In the genomic region with DNA sequence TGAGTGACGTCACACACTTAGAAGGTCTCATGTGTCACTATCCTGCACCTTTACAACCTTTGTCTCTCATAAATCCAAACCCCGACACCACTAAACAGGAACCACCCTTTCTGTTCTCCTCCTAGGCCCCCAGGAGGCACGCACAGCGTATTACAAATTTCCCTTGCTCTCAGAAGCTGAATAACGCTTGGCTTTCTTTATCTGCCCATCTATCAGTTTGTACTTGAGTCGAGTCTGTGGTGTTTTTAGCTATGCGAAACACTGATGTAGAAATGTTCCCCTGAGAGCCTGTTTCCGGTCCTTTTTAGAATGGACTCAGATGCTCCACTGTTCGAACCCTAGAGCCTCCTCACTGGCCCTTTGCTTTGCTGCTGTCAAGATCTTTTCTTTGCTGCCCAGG, we compare ENCODE assay signal across 29 mouse cellular contexts.
A peak's percentile ranks its signal among the peaks of the same experiment; 100 is the strongest.
DNase-seq lines count a peak whose midpoint lies in the region; ATAC-seq and TF ChIP-seq lines count a peak whose summit lies in the region.
"Had no signal": no experiment of that assay in that cellular context is flagged by ENCODE, and none has a peak within 500 bp of the region (broad histone marks: within the 10 kb centered on the region; RNA-seq: fewer than 3 reads in every experiment).

No protein-coding gene starts in this region.

- no peak for TF ChIP-seq POLR2A in spleen, adult 2 months (IDR thresholded peaks at IDR 0.05; ENCODE audit: low read depth, low read length)

- DNase-seq in spleen, adult 2 months (ENCODE audit: low read depth in 1 of 2, low spot score in 2 of 2), result no peak
- no peak for DNase-seq in spleen, adult 18-20 months
- DNase-seq in retina, postnatal 1 day, result no peak
- DNase-seq in gastrocnemius, adult 8-10 months (ENCODE audit: low spot score in 2 of 2), result no peak
- no peak for DNase-seq in embryo, embryonic 11 days
- DNase-seq: adrenal gland, adult 2 months; adrenal gland, postnatal 14 days; cerebellum, adult 11 months; cerebellum, adult 2 months; cerebellum, adult 9-11 months; cerebellum, postnatal 25 days; gastrocnemius, postnatal 14 days; heart, adult 2 months; heart, postnatal 14 days; heart, postnatal 4 days had no signal

- H3K27ac ChIP-seq in spleen, adult 2 months (ENCODE audit: insufficient read depth, low read length), result peak overlapping the region; percentile 42
- H3K27ac ChIP-seq: embryonic facial prominence, embryonic 10.5 days; embryonic facial prominence, embryonic 13.5 days; forebrain, embryonic 12.5 days; forebrain, embryonic 15.5 days; heart, adult 2 months; heart, embryonic 10.5 days; heart, embryonic 13.5 days; hindbrain, embryonic 14.5 days; hindbrain, postnatal 0 days; intestine, embryonic 15.5 days had no signal

- 74% methylated on average over 9 of the region's 9 CpGs for WGBS in spleen, adult 2 months

- no peaks in the 10 kb centered on the region for H3K36me3 ChIP-seq in spleen, adult 2 months (ENCODE audit: control insufficient read depth, insufficient read depth, low read length)
- H3K36me3 ChIP-seq: embryonic facial prominence, embryonic 10.5 days; embryonic facial prominence, embryonic 13.5 days; forebrain, embryonic 12.5 days; forebrain, embryonic 15.5 days; G1E; heart, embryonic 10.5 days; heart, embryonic 13.5 days; intestine, embryonic 15.5 days had no signal

- no peaks in the 10 kb centered on the region for H3K27me3 ChIP-seq in spleen, adult 2 months (ENCODE audit: control insufficient read depth, insufficient read depth, low read length)
- H3K27me3 ChIP-seq: forebrain, embryonic 12.5 days; forebrain, embryonic 15.5 days; intestine, embryonic 15.5 days; Patski had no signal

- H3K4me3 ChIP-seq in spleen, adult 2 months (ENCODE audit: extremely low read depth, insufficient read depth, insufficient read length), result no peak overlapping the region
- H3K4me3 ChIP-seq: embryonic facial prominence, embryonic 10.5 days; embryonic facial prominence, embryonic 13.5 days; erythroblast, embryonic 14.5 days; forebrain, embryonic 12.5 days; forebrain, embryonic 15.5 days; heart, adult 2 months; heart, embryonic 10.5 days; heart, embryonic 13.5 days; intestine, embryonic 15.5 days had no signal

- TF ChIP-seq CTCF in spleen, adult 2 months (IDR thresholded peaks at IDR 0.05; ENCODE audit: extremely low read depth, insufficient read depth, insufficient read length, insufficient replicate concordance), result no peak

- ATAC-seq in activated CD4-positive, CD25-positive, alpha-beta regulatory T cell, adult 4 months, result peak; percentile 54
- ATAC-seq in megakaryocyte, adult 5-6 weeks (ENCODE audit: poor library complexity, severe bottlenecking), result 0 out of 2 replicates have a peak, but pooled peaks have one; percentile 22
- ATAC-seq: forebrain, embryonic 15.5 days; hindbrain, postnatal 0 days; intestine, embryonic 15.5 days; Patski had no signal

- peaks cover 9% of the 10 kb centered on the region; the same call in 1 of the 2 replicates for H3K4me1 ChIP-seq in spleen, adult 2 months (ENCODE audit: control insufficient read depth, insufficient read depth, insufficient read length)
- H3K4me1 ChIP-seq: embryonic facial prominence, embryonic 10.5 days; embryonic facial prominence, embryonic 13.5 days; forebrain, embryonic 12.5 days; forebrain, embryonic 15.5 days; heart, embryonic 10.5 days; heart, embryonic 13.5 days; intestine, embryonic 15.5 days had no signal
